Mouse (Mus musculus) mature B cell (primary cell): ENCODE results near the gene Arntl2.
"Not testable (repeated sequence)": the region's sequence is repeated elsewhere in the genome, so short reads cannot be mapped to it uniquely, and the experiment has no call there.

Experiments
- in situ Hi-C: fragments of 300-500 bp; cut with MboI; formaldehyde crosslinking; loops from 2 replicates; pipeline ENCODE4 v1.14.3; 2019

Arntl2 gene

DNA sequence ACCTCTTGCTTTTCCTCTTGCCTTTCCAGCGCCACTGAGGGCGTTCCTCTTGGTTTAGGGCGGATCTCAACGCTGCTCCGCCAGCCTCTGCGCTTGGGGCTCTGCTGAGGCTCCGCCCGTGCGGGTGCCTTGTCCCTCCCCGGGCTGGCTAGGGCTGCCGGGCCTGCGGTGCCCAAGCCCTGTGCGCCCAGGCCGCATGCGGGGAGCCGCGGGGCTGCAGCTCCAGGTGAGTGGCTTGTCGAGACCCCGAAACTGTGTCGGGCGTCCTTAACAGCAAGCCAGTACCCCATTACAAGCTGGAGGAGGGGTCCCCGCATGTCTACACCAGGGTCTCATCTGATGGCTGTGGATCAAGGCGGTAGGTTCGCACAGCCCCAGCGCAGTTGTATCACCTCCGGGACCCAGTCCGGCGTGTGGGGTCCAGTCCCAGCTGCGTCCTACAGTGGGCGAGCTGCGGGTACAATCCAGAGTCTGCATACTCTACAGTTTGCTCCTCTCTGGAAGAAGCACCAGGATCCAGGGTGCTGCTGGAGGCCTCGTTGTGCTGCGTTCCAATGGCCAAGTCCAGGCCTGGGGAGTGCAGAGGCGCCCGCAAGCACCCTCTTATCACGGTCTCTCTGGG is at the start of gene Arntl2:
Arntl2 (plus strand) TSS at position 132 of the 622 bp plus-strand sequence.
- in situ Hi-C loops, result no loop called here

DNA sequence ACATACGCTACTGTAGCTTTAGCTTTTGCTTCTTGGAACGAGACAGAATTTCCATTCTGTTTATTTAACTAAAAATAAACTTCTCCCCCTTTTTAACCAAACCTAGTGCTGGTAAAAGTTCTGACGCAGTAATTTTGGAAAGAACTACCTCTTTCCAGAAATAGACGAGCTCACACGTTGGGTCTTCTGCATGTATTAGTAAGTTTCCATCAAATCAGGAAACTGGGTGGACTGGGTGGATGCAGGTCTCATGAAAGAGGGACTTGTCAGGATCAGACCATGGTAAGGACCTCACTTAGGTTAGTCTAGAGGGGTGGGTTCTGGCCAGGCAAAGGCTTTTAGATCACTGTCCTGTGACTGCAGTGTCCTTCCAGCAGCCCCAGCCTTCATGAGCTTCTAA is 49.3 kb upstream of the Arntl2 start:
- in situ Hi-C loops, result no loop called here

DNA sequence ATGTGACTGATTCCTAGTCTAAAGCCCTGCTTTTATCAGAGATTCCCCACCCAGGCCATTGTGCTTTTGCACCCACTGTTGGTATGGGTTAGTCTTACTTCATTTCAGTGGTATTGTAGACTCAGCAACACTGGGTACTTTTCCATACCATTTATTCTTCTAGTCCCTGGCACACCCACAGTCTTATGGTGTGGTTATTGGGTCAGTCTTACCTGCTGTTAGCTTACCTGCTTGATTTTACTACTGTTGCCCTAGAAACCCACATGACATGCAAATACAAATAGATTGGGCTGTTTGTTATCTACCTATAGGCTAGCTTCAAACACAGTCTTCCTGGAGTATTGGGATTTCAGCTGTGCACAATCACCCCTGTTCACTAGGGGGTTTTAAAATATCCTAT is 48.8 kb upstream of the Arntl2 start:
- in situ Hi-C loops, result no loop called here

DNA sequence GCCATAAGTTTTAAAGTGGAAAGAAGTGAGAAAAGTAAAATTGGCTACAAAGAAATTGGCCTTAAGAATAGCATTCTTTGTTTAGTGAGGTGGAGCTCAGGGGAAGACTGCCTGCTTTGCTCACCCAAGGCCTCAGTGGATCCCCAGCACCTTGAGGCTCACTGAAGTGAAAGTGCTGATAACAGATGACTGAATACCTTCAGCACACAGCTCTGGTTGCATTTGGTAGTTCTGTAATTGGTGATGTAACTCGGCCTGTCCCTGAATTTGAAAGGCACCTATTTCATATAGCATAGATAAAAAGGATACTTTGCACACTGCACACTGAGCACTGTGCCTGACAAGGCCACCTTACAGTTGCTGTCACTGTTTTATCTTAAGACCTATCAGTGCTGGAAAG is 47.6 kb upstream of the Arntl2 start:
- in situ Hi-C loops, result no loop called here

DNA sequence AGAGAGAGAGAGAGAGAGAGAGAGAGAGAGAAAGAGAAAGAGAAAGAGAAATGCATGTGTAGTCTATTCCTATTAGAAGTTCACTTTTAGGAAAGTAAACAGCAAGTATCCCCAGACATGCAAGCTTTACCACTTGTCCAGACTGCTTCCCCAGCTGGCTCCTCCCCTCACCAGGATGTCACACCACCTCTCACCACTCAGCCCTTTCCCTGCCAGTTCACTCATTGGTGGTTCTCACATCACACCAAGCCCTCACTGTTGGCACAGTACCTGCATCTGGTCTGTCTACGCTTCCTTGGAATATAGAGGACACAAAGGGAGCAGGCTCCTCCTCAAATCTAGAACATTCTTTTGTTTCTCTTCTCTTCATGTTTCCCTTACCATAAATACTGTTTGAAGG is 44.2 kb upstream of the Arntl2 start:
- in situ Hi-C loops, result no loop called here

DNA sequence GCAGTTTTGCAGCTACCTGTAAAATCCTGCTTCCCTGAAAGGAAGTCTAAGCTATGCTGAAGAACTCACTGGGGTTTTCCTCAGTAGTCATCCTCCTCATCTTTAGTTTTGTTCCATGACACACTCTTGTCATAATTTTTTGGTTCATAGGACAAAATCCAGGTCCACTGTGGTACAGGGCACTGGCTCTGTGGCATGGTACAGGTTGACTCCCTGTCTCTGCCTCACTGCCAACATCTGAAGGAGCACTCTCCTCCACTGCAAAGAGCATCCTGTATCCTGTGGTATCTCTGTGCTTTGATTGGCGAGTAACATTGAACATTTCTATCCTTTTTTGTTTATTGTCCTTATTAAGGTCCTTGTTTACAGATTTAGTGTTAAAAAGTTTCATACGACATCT is 43.7 kb upstream of the Arntl2 start:
- in situ Hi-C loops, result no loop called here

DNA sequence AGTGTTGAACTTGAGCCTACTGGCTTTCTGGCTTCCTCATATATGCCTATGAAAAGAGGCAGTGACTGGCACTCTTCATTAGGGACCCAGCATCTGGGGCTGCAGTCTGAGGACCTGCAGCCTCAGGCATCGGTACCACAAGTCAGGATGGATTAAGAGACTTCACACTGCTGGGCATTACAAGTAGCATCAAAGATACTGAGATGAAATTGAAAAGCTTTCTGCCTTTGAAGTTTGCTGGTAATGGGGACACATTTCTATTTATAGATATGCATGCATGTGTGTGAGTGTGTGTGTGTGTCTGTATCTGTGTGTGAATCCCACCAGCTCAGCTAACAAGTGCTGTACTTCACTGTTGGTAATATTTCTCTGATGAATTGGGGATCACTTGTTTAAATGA is 43.2 kb upstream of the Arntl2 start:
- in situ Hi-C loops, result no loop called here

DNA sequence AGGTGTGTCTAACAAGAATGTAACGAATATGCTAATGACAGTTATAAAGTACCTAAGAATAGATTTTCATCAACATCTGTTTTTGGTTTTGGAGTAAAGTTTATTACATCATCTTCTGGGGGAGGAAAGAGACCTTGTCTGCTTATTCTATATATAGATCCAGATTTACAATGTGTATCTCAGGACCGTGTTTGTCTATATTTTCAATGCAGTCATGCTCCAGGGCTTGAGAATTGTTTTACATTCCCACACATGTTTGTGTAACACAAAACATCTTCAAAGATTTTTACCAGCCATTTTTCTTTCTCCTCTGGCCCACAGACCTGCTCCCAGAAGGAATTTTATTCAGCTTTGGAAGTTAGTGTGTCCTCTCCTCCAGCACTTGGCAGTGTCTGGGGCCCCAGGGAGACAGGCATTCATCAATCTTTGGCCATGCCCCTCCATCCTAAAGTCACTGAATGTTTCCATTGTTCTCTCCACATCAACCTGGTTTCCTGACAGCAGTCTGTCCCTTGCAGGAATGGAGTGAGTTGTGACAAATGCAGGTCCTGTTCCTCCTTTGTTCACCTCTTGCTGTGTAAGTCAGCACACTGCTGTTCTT is 42.2 kb upstream of the Arntl2 start:
- in situ Hi-C loops, result no loop called here

DNA sequence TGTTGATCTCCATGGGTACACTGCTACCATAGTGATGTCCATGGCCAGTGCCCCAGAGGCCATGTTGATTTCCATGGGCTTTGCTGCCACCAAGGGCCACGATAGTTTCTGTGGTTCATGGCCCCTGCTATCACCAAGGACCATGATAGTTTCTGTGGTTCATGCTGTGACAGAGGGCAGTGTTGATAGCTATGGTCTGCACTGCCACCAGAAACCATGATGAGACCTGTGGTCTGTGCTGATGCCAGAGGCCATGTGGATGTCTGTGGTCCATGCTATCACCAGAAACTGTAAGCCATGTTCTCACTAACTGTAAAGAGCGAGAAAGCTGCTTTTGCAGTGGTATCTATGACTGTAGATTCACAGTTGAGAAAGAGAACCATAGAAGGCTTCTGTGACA is 40.7 kb upstream of the Arntl2 start:
- in situ Hi-C loops, result no loop called here

DNA sequence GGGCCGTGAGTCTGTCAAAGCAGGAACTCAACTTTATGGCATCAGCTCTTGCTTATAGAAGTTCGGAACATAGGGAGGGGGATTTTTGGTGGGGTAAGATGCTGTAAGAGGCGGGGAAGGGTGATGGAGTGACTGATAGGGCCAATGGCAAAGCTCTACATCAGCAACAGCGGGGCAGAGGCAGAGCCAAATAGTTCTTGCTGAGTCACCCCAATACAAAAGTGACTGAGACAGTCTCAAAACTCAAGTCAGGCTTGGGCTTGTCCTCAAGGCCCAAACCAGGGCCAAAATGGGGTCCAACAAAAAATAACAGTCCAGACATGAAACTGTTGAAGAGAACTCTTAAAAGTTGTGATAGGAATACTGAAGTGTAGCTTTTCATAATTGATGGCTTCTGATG is 40.2 kb upstream of the Arntl2 start:
- in situ Hi-C loops, result no loop called here

DNA sequence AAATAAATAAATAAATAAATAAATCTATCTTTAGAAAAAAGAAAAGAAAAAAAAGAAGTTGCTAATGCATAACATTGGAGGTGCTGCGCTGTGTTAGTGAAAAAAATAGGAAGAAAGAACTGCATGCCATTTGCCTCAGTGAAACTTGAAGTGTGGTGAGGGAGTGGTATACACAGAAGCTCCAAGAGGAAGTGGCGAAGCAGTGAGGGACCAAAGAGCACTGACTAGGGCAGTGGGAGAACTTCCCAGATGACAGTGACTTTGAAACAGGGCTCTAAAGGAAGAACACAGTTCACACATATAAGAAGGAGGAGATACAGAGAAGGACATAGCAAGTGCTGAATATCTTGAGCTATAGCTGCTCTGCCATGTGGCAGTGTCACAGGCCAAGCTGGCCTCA is 36.8 kb upstream of the Arntl2 start:
- in situ Hi-C loops, result no loop called here

DNA sequence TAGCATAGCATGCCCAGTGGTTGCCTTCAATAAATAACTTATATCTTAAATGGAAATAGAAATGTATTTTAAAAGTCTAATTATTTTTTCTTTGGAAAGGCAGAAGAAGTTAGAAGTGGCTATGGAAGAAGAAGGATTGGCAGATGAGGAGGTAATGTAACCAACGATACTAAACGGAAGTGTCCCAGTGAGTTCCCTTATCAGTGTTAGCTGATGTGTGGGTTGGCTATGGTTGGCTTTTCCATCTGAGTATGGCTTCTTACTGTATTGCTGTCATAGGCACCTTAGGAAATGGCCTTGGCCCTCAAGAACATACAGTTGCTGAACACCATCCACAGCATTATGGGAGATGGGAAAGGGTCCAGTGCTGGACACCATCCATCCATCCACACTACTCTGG is 35.8 kb upstream of the Arntl2 start:
- in situ Hi-C loops, result no loop called here

DNA sequence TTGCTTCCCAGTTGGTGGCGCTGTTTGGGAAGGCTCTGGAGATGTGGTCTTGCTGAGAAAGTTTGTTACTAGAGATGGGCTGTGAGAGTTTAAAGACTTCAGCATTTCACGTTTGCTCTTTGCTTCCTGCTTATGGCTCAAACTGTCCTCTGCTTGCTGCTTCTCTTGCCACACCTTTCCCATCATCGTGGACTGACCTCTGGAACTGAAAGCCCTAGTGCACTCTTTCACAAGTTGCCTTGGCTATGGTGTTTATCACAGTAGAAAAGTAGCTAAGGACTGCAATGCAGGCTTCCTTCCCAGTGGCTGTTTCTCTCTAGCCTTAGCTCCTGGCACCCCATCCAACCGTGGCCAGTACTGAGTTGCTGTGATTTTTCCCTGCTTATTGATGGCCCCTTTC is 35.1 kb upstream of the Arntl2 start:
- in situ Hi-C loops, result no loop called here

DNA sequence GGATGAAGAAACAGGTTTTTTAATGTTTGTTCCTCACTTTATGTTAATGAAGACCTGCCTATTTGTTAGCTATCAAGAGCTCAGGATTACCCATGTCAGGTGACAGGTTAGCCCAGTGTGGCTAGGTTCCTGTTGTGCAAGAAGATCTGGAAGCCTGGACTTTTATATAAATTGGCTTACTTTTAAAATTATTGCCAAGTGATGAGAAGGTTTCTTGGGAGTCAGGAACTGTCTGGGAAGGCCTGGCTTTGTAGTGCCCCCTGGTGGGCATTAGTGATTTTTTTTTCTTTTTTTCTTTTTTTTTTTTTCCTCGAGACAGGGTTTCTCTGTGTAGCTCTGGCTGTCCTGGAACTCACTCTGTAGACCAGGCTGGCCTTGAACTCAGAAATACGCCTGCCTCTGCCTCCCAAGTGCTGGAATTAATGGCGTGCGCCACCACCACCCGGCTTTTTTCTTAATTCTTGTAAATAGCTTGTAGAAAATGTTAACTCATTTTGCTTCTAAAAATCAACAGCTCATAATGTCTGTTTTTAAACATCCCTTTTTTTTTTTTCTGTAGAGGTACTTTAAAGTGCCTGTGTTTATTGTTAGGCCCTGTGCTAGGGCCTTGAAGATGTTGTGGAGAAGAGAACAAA is 33.5 kb upstream of the Arntl2 start:
- in situ Hi-C loops, result no loop called here

DNA sequence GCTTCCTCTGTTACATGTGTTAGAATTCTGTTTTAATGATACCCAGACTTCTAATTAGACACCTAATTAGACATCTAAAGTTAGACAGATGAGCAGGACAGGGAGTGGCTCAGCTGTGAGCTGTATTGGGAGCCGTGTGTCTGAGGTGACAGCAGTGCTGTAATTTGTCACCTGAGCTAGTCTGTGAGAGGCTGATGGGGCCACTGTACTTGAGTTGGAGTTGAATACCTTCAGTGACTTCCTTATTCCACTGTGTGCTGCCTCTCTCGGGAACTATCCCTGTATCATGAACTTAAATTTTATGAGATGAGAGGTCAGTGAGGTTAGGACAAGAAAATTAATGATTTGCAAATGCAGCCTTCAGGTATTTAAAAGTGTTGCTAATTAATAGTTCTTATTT is 31.3 kb upstream of the Arntl2 start:
- in situ Hi-C loops, result no loop called here

DNA sequence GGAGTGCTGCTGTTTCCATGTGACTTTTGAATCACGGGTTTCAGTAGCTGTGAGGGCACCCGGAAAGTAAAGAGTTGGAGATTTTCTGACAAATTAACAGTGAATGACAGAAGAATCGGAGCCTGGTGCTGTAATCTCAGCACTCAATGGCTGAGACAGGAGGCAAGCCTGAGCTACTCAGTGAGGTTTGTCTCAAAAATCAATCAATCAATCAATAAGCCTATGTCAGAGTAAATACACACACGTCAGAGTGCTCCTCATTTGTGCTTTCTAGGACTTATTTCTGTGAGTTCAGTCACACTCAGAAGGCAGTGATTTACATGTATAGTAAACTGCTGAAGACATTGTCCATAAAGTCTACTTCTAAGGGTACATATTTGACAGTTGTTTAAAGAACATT is 30.6 kb upstream of the Arntl2 start:
- in situ Hi-C loops, result no loop called here

DNA sequence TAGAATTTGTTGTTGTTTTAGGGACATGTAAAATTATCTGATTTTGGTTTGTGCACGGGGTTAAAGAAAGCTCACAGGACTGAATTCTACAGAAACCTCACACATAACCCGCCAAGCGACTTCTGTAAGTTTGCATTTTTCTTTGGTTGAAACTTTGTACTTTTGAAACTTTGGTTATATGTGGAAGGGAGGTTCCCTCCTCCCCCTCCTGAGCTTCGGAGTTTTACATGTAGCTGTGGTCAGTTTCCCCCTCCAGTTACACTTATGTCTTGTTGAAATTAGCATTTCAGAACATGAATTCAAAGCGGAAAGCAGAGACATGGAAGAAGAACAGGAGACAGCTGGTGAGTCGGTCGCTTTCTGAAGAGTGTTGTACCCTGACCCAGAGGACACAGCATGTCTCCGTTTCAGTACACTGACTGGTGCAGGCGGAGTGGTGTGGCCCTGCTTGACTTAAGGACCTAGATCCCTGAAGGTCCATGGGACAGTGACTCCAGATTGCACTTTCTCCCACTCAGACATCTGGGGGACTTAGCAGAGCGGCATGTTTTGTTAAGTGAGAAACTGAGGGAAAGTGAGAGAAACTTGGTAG is 26.9 kb upstream of the Arntl2 start:
- in situ Hi-C loops, result no loop called here

DNA sequence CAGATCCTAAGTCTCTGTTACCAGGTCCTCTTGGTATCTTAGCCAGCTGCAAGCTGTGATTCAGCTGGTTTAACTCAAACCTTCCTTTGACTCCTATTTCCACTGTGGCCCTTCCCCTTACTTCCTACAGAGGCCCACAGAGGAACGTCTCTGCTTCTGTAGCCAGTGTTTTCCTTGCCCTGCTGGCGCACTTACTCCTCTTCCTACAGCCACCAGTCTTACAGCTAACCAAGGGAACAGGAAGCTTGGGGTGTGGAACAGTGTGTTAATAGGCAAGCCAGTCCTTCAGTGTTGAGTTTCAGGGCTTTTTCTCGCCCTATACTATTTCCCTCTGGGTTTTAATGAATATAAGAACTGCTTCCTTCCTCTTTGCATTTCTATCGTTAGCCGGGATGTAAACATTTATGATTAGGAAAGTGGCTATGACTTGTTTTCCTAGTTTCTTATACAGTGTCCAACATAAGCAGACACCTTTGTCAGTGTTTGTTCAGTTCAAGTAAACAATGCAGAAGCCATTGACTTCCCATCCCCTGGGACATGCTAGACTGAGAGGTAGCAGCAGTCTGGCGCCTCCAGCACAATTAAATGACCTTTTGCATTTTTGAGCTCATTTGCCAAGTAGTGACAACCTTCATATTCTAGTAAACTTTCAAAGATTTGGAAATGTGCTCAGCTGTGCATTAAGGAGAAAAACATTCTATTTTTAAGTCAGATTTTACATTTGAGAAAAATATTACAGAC is 25.7 kb upstream of the Arntl2 start:
- in situ Hi-C loops, result no loop called here

DNA sequence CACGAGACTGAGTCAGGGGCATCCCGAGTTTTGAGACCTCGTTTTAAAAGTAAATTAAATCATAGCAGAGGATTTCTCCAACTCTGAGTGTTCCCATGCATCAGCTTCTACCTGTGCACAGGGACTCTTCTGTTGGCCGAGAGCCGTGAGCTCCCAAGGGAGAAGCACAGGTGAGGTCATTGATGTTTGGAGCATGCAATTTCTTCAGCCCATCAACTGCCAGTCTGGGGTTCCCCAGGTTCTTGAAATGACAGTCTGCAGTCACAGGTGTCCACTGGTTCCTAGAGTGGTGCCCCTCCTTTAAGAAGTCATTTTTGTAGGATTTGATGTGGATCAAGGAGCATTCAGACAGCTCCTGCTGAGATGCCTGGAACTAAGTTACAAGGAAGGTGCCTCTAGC is 25.0 kb upstream of the Arntl2 start:
- in situ Hi-C loops, result no loop called here

DNA sequence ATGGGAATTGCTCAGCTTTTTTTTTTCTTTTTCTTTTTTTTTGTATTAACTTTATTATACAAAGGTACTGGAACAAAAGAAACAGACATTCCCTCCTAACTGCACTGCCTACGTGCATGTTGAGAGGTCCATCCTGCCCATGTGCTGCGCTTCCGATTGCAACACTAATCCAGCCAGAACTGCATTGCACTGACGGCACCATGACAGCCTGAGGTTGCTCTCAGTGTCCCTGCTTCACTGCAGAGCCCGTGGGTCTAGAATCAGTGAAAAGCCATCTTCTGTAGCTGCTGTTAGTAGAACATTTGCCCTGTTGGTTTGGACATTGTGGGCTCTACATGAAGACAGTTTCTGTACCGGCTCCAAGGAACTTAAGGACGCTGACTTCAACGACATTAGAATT is 20.0 kb upstream of the Arntl2 start:
- in situ Hi-C loops, result not testable (repeated sequence)

DNA sequence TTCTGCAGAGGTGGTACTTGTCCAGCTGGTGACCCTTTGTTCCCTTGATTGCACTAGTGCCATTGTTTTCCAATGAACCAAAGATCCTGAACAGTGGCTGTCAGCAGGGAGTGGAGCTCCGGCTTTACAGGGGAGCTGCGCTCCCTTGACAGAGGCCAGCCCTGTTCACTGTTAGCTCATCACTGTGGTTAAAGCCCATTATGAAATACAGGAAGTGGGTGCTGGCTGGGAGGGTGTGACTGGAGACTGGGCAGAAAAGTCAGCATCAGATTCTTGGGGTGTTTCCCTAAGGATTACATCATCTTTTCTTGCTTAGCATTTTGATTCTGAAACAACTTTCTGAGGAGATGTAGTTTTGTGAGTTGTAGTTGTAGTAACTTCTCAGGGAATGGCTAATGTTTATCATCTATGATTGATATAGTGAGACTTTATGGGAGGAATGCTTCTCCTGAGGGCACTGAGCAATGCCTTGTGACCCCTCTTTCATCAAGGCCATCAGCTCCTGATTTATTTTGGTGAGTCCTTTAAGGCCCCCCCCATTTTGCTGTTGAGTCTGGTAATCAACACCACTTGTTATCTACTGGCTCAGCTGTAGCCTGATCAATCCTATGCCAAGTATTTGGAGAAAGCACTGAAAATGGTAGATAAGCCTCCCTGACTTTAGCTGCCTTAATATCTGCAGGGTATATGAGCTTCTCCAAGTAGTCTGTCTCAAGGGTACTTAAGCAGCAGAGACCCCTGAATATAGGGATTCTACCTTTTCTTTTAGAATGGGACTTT is 19.1 kb upstream of the Arntl2 start:
- in situ Hi-C loops, result no loop called here

DNA sequence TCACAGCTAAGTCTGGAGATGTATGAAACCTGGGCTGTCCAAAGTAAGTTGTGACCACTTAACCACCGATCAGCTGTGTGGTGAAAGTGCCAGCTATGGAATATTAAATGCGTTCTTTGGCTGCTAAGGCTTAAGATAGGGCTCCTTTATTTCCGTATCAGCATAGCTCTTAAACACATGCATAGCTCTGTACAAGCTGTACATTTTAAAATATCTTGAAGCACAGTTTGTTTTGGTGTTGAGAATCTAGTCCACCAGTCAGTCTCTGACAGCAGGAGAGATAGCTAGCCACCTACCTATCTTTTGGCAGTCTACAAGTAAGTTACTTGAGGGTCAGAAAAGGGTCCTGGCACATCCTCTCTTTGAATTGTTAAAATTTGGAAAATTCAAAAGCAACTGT is 17.8 kb upstream of the Arntl2 start:
- in situ Hi-C loops, result no loop called here
